Mouse (Mus musculus) right cerebral cortex, postnatal 25 days (tissue): ENCODE data around the gene Pi4k2a.

ENCODE experiments used
- DNase-seq: peaks from one replicate; pipeline ENCODE4 v3.0.0; 2022

Pi4k2a gene

GRCm38 (mm10) chr19:42137167-42137672, 47.0 kb downstream of the Pi4k2a start:
- no peak for DNase-seq

GRCm38 (mm10) chr19:42138517-42139285, 48.4 kb downstream of the Pi4k2a start:
- no peak for DNase-seq

- DNase-seq = no peak
These were observed 49.7 kb downstream of the Pi4k2a start for GRCm38 (mm10) chr19:42139724-42140517.

GRCm38 (mm10) chr19:42141998-42142397, 51.7 kb downstream of the Pi4k2a start:
- no peak for DNase-seq

- DNase-seq = no peak
These were observed 52.5 kb downstream of the Pi4k2a start for GRCm38 (mm10) chr19:42142757-42143156.

GRCm38 (mm10) chr19:42144067-42144466, 53.8 kb downstream of the Pi4k2a start:
- no peak for DNase-seq

GRCm38 (mm10) chr19:42144541-42145167, 54.4 kb downstream of the Pi4k2a start:
- DNase-seq = peak; percentile 74

- no peak for DNase-seq
These were observed 54.9 kb downstream of the Pi4k2a start for GRCm38 (mm10) chr19:42145210-42145609.

GRCm38 (mm10) chr19:42145731-42146130, 55.5 kb downstream of the Pi4k2a start:
- no peak for DNase-seq

GRCm38 (mm10) chr19:42146276-42147010, 56.2 kb downstream of the Pi4k2a start:
- DNase-seq = no peak

- peak; percentile 62 for DNase-seq
These were observed 57.0 kb downstream of the Pi4k2a start, which contains the start of gene Marveld1 for GRCm38 (mm10) chr19:42147170-42147768. Gene Marveld1 (plus strand): TSS chr19:42147400.

- peak; percentile 76 for DNase-seq
These were observed 57.7 kb downstream of the Pi4k2a start for GRCm38 (mm10) chr19:42147769-42148568.

- DNase-seq = no peak
These were observed 58.2 kb downstream of the Pi4k2a start for GRCm38 (mm10) chr19:42148569-42148860.

GRCm38 (mm10) chr19:42151990-42152389, 61.7 kb downstream of the Pi4k2a start:
- DNase-seq = peak; percentile 81

- DNase-seq = no peak
These were observed 67.4 kb downstream of the Pi4k2a start for GRCm38 (mm10) chr19:42157493-42158237.

- no peak for DNase-seq
These were observed 68.2 kb downstream of the Pi4k2a start for GRCm38 (mm10) chr19:42158246-42159017.

- no peak for DNase-seq
These were observed 73.5 kb downstream of the Pi4k2a start, which contains the start of gene Zfyve27 for GRCm38 (mm10) chr19:42163764-42164163. Gene Zfyve27 (plus strand): TSS chr19:42163951.

- no peak for DNase-seq
These were observed 73.9 kb downstream of the Pi4k2a start for GRCm38 (mm10) chr19:42164188-42164587.

GRCm38 (mm10) chr19:42166130-42166529, 75.9 kb downstream of the Pi4k2a start:
- peak; percentile 77 for DNase-seq

- no peak for DNase-seq
These were observed 76.5 kb downstream of the Pi4k2a start for GRCm38 (mm10) chr19:42166766-42167165.
